Mouse (Mus musculus): ENCODE measurements around the gene Casp4. TPM values are rescaled to one million over a fixed set of nuclear protein-coding genes. Genes with fewer than 3 reads are reported as not detected.

Gene Casp4
- 1,000 to 10,000 TPM in 8 of 26 experiments, 100 to 1,000 TPM in 17, 10 to 100 TPM in 1; 90.7 to 1,692 (median 616) TPM for total RNA-seq (2018; cell fraction: chromatin; rRNA removed)
- total RNA-seq (2018; cell fraction: cytosol; rRNA removed): 100 to 1,000 TPM in 14 of 26 experiments, 10 to 100 TPM in 12; 25.5 to 197 (median 106) TPM
- total RNA-seq (2018; cell fraction: nucleus; rRNA removed): 1,000 to 10,000 TPM in 3 of 26 experiments, 100 to 1,000 TPM in 23; 108 to 1,430 (median 503) TPM
- polyA plus RNA-seq (2018): 23.7 to 53.4 TPM (median 51.8 TPM) in 3 replicates

GRCm38 (mm10) chr9:5308561-5308960 is at the start of gene Casp4:
Gene Casp4 (plus strand): TSS chr9:5308828.
- peak within 1 kb of the TSS; percentile 78 for H3K27ac ChIP-seq
- WGBS (ENCODE audit: missing documents): 2% methylated on average over 5 of the region's 5 CpGs

GRCm38 (mm10) chr9:5263951-5264475 is 44.6 kb upstream of the Casp4 start:
- H3K36me3 ChIP-seq (ENCODE audit: inconsistent target): no peaks in the 10 kb centered on the region
- H3K4me3 ChIP-seq (ENCODE audit: inconsistent target): no peak overlapping the region
- H3K79me2 ChIP-seq (ENCODE audit: inconsistent target): no peaks in the 10 kb centered on the region
- WGBS (ENCODE audit: missing documents): 77% methylated on average over 2 of the region's 2 CpGs
- H3K27ac ChIP-seq: no peak overlapping the region

More at GRCm38 (mm10) chr9:5308561-5308960, at the start of gene Casp4:
- H3K79me2 ChIP-seq (ENCODE audit: inconsistent target): peaks cover 48% of the 10 kb centered on the region
- peaks cover 23% of the 10 kb centered on the region for H3K36me3 ChIP-seq (ENCODE audit: inconsistent target)
- peak within 1 kb of the TSS; percentile 68 for H3K4me3 ChIP-seq (ENCODE audit: inconsistent target)

GRCm38 (mm10) chr9:5270274-5270673 is 38.4 kb upstream of the Casp4 start:
- no peak overlapping the region for H3K4me3 ChIP-seq (ENCODE audit: inconsistent target)
- no peaks in the 10 kb centered on the region for H3K79me2 ChIP-seq (ENCODE audit: inconsistent target)
- whole genome bisulfite sequencing (ENCODE audit: missing documents): 62% methylated on average over 1 of the region's 2 CpGs
- H3K27ac ChIP-seq: no peak overlapping the region
- no peaks in the 10 kb centered on the region for H3K36me3 ChIP-seq (ENCODE audit: inconsistent target)

GRCm38 (mm10) chr9:5270884-5271283 is 37.7 kb upstream of the Casp4 start:
- no peaks in the 10 kb centered on the region for H3K36me3 ChIP-seq (ENCODE audit: inconsistent target)
- H3K79me2 ChIP-seq (ENCODE audit: inconsistent target): no peaks in the 10 kb centered on the region
- 59% methylated on average over 1 of the region's 1 CpGs for WGBS (ENCODE audit: missing documents)
- no peak overlapping the region for H3K4me3 ChIP-seq (ENCODE audit: inconsistent target)
- H3K27ac ChIP-seq: no peak overlapping the region

GRCm38 (mm10) chr9:5271334-5271845 is 37.2 kb upstream of the Casp4 start:
- Histone ChIP-seq H3K27ac (no peak overlapping the region), H3K4me3 (ENCODE audit: inconsistent target) (no peak overlapping the region), H3K79me2 (ENCODE audit: inconsistent target) (no peaks in the 10 kb centered on the region), H3K36me3 (ENCODE audit: inconsistent target) (no peaks in the 10 kb centered on the region)
- WGBS (ENCODE audit: missing documents): 86% methylated on average over 6 of the region's 6 CpGs

GRCm38 (mm10) chr9:5286071-5286470 is 22.6 kb upstream of the Casp4 start:
- H3K4me3 ChIP-seq (ENCODE audit: inconsistent target): no peak overlapping the region
- WGBS (ENCODE audit: missing documents): 94% methylated on average over 2 of the region's 2 CpGs
- H3K27ac ChIP-seq: no peak overlapping the region
- H3K79me2 ChIP-seq (ENCODE audit: inconsistent target): no peaks in the 10 kb centered on the region
- no peaks in the 10 kb centered on the region for H3K36me3 ChIP-seq (ENCODE audit: inconsistent target)

- no peak overlapping the region for H3K4me3 ChIP-seq (ENCODE audit: inconsistent target)
- H3K36me3 ChIP-seq (ENCODE audit: inconsistent target): no peaks in the 10 kb centered on the region
- H3K79me2 ChIP-seq (ENCODE audit: inconsistent target): no peaks in the 10 kb centered on the region
- no peak overlapping the region for H3K27ac ChIP-seq
Observed at GRCm38 (mm10) chr9:5286597-5286996, 22.0 kb upstream of the Casp4 start.

GRCm38 (mm10) chr9:5296354-5297237 is 12.0 kb upstream of the Casp4 start:
- no peak overlapping the region for H3K4me3 ChIP-seq (ENCODE audit: inconsistent target)
- WGBS (ENCODE audit: missing documents): 95% methylated on average over 2 of the region's 2 CpGs
- no peak overlapping the region for H3K27ac ChIP-seq
- no peaks in the 10 kb centered on the region for H3K36me3 ChIP-seq (ENCODE audit: inconsistent target)
- H3K79me2 ChIP-seq (ENCODE audit: inconsistent target): peaks cover 25% of the 10 kb centered on the region

- WGBS (ENCODE audit: missing documents): 1% methylated on average over 11 of the region's 11 CpGs
- peaks cover 13% of the 10 kb centered on the region; the same call in 1 of the 2 replicates for H3K36me3 ChIP-seq (ENCODE audit: inconsistent target)
- peaks cover 31% of the 10 kb centered on the region for H3K79me2 ChIP-seq (ENCODE audit: inconsistent target)
- H3K27ac ChIP-seq: peak within 1 kb of the TSS; percentile 90
- H3K4me3 ChIP-seq (ENCODE audit: inconsistent target): peak within 1 kb of the TSS; percentile 65
Observed at GRCm38 (mm10) chr9:5298329-5299131, 10.1 kb upstream of the Casp4 start, which contains the start of gene Casp1. Gene Casp1 (plus strand): TSS chr9:5298517.

- 14% methylated on average over 2 of the region's 2 CpGs for WGBS (ENCODE audit: missing documents)
- Histone ChIP-seq H3K27ac (peak overlapping the region; percentile 90), H3K4me3 (ENCODE audit: inconsistent target) (peak overlapping the region; percentile 65), H3K79me2 (ENCODE audit: inconsistent target) (peaks cover 31% of the 10 kb centered on the region), H3K36me3 (ENCODE audit: inconsistent target) (peaks cover 17% of the 10 kb centered on the region; the same call in 1 of the 2 replicates)
Observed at GRCm38 (mm10) chr9:5299132-5299381, 9.6 kb upstream of the Casp4 start.

- H3K79me2 ChIP-seq (ENCODE audit: inconsistent target): peaks cover 64% of the 10 kb centered on the region
- H3K27ac ChIP-seq: no peak overlapping the region
- H3K36me3 ChIP-seq (ENCODE audit: inconsistent target): peaks cover 11% of the 10 kb centered on the region
- peak overlapping the region; percentile 68 for H3K4me3 ChIP-seq (ENCODE audit: inconsistent target)
Observed at GRCm38 (mm10) chr9:5310112-5310511, 1.5 kb downstream of the Casp4 start.

- no peak overlapping the region for H3K4me3 ChIP-seq (ENCODE audit: inconsistent target)
- H3K79me2 ChIP-seq (ENCODE audit: inconsistent target): peaks cover 77% of the 10 kb centered on the region
- whole genome bisulfite sequencing (ENCODE audit: missing documents): 80% methylated on average over 4 of the region's 4 CpGs
- peaks cover 3% of the 10 kb centered on the region; the same call in 1 of the 2 replicates for H3K36me3 ChIP-seq (ENCODE audit: inconsistent target)
- H3K27ac ChIP-seq: no peak overlapping the region
Observed at GRCm38 (mm10) chr9:5311435-5311834, 2.8 kb downstream of the Casp4 start.

GRCm38 (mm10) chr9:5328204-5328603 is 19.6 kb downstream of the Casp4 start:
- H3K4me3 ChIP-seq (ENCODE audit: inconsistent target): no peak overlapping the region
- 78% methylated on average over 2 of the region's 3 CpGs for WGBS (ENCODE audit: missing documents)
- no peaks in the 10 kb centered on the region for H3K79me2 ChIP-seq (ENCODE audit: inconsistent target)
- H3K27ac ChIP-seq: no peak overlapping the region
- peaks cover 52% of the 10 kb centered on the region for H3K36me3 ChIP-seq (ENCODE audit: inconsistent target)

GRCm38 (mm10) chr9:5332441-5332840 is 23.8 kb downstream of the Casp4 start:
- no peak overlapping the region for H3K4me3 ChIP-seq (ENCODE audit: inconsistent target)
- no peak overlapping the region for H3K27ac ChIP-seq
- no peaks in the 10 kb centered on the region for H3K79me2 ChIP-seq (ENCODE audit: inconsistent target)
- peaks cover 26% of the 10 kb centered on the region; the same call in 1 of the 2 replicates for H3K36me3 ChIP-seq (ENCODE audit: inconsistent target)

All from macrophage (primary cell).